Mouse (Mus musculus): ENCODE measurements around the gene Pdss2.

Pdss2 gene

GRCm38 (mm10) chr10:43485751-43486268 lies 264.5 kb downstream of the Pdss2 start:
- DNase-seq (ENCODE audit: low spot score), result no peak

DNA sequence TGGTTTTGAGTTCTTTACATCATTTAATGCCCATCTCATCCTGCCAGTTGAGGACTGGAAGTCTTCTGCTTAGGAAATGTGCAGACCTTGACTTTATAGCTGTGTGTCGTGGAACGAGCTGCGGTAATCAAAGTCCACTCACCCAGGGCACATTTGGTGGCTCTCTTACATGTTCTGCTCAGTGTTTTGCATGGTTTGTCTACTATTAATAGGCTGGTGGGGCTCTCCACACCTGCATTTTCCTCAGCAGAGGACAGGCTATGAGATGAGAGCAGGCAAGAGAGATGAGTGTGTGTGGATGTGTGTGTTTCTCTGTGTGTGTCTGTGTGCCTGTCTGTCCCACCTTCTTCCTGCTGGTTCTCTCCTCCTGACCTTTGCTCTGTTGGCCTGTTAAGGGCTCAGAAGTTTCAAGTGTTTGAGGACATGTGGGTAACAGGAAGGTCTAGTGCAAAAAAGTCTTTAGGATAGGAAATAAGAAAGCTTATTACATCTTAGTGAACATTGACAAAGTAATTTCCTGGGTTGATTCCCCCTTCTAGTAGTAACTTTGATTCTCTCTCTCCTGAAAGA lies 266.2 kb downstream of the Pdss2 start:
- no peak for DNase-seq (ENCODE audit: low spot score)

- DNase-seq (ENCODE audit: low spot score), result no peak
These were observed 267.0 kb downstream of the Pdss2 start for GRCm38 (mm10) chr10:43488258-43488657.

- no peak for DNase-seq (ENCODE audit: low spot score)
These were observed 267.9 kb downstream of the Pdss2 start for GRCm38 (mm10) chr10:43489139-43489538.

DNA sequence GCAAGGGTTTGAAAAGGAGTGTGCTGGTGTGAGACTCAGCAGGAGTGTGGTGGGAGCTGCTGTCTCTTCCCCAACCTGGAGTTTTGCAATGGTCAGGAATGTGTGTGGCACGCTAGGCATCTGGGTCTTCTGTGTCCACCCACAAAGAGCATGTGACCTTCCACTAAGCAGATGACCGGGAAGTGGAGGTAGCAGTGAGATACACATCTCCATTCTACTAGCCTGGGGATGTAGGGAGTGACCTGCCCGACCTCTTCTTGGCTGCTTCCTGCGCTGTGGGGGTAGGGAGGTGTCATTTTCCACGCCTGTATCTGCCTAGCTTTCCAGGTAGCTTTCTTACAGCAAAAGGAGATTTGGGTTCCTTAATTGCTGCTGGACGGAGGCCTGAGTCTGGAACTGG lies 268.3 kb downstream of the Pdss2 start:
- no peak for DNase-seq (ENCODE audit: low spot score)

DNA sequence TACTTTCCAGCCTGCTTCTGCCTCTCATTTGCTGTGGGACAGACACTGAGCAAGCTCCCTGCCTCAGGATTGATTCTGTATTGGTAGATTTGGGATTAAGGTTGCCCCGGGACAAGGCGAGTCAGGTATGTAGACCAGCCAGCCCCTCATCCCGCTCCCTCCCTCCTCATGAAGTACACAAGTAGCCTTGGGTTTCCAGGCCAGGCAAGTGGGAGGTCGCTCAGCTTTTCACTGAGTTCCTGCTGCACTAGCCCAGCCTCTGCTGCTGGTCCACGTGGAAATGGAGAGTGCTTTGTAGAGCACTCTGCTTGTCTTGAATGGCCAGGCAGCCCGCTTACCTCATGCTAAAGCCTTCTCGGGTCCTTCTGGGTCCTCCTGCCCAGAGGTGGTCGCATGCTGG lies 268.7 kb downstream of the Pdss2 start:
- no peak for DNase-seq (ENCODE audit: low spot score)

DNA sequence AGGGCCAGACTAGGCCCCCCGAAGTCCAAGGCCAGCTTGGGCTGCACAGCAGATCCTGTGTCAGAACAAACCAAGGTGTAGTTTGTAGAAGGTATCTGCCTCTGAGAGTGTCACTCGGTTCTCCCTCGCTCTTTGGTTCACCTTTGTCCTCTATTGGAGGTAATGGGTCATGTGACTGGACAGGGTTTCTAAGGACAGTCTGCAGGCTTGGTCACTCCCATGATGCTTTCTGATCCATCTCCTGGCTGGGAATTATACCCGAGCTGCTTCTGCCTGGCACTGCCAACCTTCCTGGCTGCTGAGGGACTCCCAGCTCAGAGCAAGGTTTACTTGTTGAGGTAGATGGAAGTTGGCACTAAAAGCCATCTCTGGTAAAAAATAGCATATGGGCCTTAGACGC lies 269.6 kb downstream of the Pdss2 start:
- no peak for DNase-seq (ENCODE audit: low spot score)

DNA sequence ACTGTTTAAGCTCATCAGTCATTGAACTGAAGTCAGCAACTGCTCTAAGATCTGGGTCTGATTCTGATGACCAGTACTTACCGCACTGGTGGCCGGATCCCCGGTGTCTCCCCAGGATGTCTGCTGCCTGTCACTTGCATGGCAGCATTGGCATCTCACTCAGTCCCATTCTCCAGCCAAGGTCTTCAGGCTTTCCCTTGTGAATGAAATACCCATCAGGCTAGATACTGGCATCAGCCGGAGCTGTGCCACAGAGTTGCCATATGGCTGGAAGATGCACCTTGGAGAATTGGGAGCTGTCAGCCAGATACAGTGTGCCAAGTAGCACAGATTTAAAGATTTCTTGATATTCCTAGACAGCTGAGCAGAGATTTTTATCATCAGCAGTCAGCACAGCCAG lies 281.3 kb downstream of the Pdss2 start:
- no peak for DNase-seq (ENCODE audit: low spot score)

DNA sequence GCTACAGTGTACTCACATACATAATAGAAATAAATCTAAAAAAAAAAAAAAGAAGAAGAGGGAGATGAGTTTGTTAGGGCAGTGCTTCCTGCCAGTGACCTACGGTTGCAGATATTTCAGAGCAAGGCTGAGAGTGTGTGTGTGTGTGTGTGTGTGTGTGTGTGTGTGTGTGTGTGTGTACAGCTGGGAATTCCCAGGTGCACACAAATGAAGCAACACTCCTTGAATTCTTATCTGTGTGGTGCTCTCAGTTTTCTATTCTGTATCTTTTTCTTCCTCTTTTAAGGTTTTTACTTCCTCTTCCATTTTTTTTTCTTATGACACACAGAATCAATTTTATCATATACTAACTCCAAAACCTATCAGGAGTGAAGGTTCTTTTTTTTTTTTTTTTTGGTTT lies 283.0 kb downstream of the Pdss2 start:
- no peak for DNase-seq (ENCODE audit: low spot score)

- DNase-seq (ENCODE audit: low spot score), result no peak
These were observed 285.8 kb downstream of the Pdss2 start for GRCm38 (mm10) chr10:43507051-43507450.

DNA sequence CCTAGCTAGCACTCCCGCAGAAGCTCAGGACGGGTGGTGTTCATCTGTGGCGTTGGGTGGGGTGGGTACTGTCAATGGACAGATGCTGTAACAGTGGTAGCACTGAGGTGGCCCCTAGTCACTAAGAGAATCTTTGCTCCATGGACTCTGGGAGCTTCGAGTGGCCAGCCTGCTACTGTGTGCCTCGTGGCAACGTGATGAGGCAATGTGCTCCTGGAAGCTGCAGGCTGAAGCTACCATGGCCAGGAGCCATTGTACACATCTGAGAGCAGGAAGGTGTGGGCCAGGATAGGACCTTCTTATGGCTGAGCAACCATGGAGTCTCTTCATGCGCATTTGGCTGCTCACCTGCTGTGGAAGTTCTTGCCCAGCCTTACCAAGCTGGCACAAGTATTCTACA lies 287.9 kb downstream of the Pdss2 start:
- no peak for DNase-seq (ENCODE audit: low spot score)

DNA sequence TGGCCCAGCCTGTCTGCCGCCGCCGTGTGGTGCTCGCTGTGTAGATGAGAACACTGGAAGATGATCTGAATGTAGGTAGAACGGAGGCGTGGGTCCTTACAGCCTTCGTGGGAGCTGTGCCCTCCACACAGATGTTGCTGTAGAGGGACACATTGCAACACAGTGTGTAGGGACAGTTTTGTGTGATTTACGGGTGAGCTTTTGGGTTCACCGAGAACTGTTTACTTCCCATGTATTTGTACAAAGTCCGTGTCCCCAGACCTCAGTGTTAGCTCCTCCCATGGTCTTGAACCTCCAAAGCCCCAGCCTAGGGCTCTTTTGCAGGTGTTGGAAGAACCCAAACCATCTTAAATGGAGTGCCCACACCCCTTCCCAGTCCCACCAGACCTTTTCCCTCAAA lies 291.7 kb downstream of the Pdss2 start:
- no peak for DNase-seq (ENCODE audit: low spot score)

Measured in MN1 (cell line).